Comparison of ENCODE assay signal across 10 mouse cellular contexts in the genomic region with DNA sequence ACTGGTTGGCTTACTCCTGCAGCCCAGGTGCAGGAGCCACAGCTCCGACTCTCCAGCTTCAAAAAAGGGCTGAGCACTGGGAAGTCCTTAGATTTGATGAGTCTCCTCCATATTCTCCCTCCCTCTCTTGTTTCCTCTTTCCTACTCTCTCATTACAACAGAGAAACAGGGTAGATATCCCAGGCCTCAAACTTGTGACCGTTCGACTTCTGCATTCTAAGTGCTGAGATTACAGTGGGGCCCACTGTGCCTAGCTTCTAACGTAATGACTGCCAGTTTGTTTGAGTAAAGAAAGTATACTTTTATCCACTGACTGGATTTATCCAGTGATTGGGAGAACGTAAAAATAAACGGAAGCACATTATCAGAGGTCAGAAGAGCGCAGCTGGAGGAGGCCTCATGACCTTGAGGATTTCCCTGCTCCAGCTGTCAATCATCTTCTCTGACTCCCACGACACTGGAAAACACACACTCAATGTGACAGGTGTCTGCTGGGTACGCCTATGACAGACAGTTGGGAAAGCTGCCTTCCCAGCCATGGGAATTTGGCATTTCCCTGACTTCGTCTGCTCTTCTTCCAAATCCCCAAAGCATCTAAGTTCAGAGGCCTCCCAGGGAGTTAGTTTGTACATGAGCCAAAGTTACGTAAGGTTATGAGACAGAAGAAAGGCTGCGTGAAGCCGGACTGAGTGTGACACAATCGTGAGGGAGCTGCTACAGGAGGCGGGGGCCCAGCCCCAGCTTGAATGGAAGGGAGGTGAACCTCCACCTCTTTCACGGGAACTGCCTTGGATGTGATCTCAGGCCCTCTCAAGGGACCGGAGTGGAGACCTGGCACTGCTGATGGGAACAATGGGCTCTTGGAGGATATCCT. TPM values are rescaled to one million over a fixed set of nuclear protein-coding genes. Genes with fewer than 3 reads are reported as not detected.
DNase-seq lines count a peak whose midpoint lies in the region; ATAC-seq lines count a peak whose summit lies in the region.
"Had no signal": no experiment of that assay in that cellular context is flagged by ENCODE, and none has a peak within 500 bp of the region (broad histone marks: within the 10 kb centered on the region; RNA-seq: fewer than 3 reads in every experiment).

No protein-coding gene starts in this region.

- H3K27ac ChIP-seq in kidney, embryonic 14.5 days (ENCODE audit: low read depth, low read length) = no peak overlapping the region
- no peak overlapping the region for H3K27ac ChIP-seq in kidney, embryonic 15.5 days
- H3K27ac ChIP-seq in limb, embryonic 10.5 days = no peak overlapping the region
- H3K27ac ChIP-seq: liver, embryonic 12.5 days had no signal

- H3K27me3 ChIP-seq in kidney, embryonic 14.5 days (ENCODE audit: control insufficient read depth, insufficient read depth, low read length) = no peaks in the 10 kb centered on the region
- H3K27me3 ChIP-seq in kidney, embryonic 15.5 days = no peaks in the 10 kb centered on the region
- H3K27me3 ChIP-seq in limb, embryonic 10.5 days (ENCODE audit: low read depth, poor library complexity, severe bottlenecking) = 0 out of 2 replicates have a peak, but pooled peaks cover 7% of the 10 kb centered on the region

- DNase-seq in kidney, adult 18-20 months = peak; percentile 7
- DNase-seq in brain, adult 2 months (ENCODE audit: low read depth, low spot score) = peak; percentile 4
- peak; percentile 20 for DNase-seq in ovary, postnatal 36 days (ENCODE audit: low spot score)
- DNase-seq in left cerebral cortex, adult 18-20 months (ENCODE audit: low spot score in 2 of 2) = no peak
- no peak for DNase-seq in limb, embryonic 10.5 days (ENCODE audit: low spot score)
- no peak for DNase-seq in left cerebral cortex, postnatal 25 days (ENCODE audit: low spot score in 2 of 2)

- ATAC-seq in kidney, embryonic 14.5 days (ENCODE audit: low FRiP score, low TSS enrichment) = no peak
- 0 out of 2 replicates have a peak, but pooled peaks have one; percentile 9 for ATAC-seq in kidney, embryonic 15.5 days (replicated peaks; ENCODE audit: low FRiP score)
- ATAC-seq: forebrain, embryonic 16.5 days; liver, embryonic 12.5 days had no signal

- H3K4me3 ChIP-seq in kidney, embryonic 14.5 days (ENCODE audit: low read length) = no peak overlapping the region
- H3K4me3 ChIP-seq in kidney, embryonic 15.5 days (replicated peaks) = no peak overlapping the region
- H3K4me3 ChIP-seq in limb, embryonic 10.5 days = no peak overlapping the region
- H3K4me3 ChIP-seq: liver, embryonic 12.5 days had no signal

- intact Hi-C loops in left cerebral cortex, postnatal 25 days (cut with DNase I) = no loop called here

- no peak overlapping the region for H3K4me2 ChIP-seq in kidney, embryonic 14.5 days (replicated peaks; ENCODE audit: low read depth, low read length)
- H3K4me2 ChIP-seq in kidney, embryonic 15.5 days = no peak overlapping the region
- H3K4me2 ChIP-seq: liver, embryonic 12.5 days had no signal

- no peak overlapping the region for H3K9ac ChIP-seq in kidney, embryonic 14.5 days (ENCODE audit: low read depth, low read length)
- no peak overlapping the region for H3K9ac ChIP-seq in kidney, embryonic 15.5 days
- H3K9ac ChIP-seq: liver, embryonic 12.5 days had no signal

- H3K36me3 ChIP-seq in kidney, embryonic 14.5 days (ENCODE audit: control insufficient read depth, insufficient read depth, low read length) = no peaks in the 10 kb centered on the region
- no peaks in the 10 kb centered on the region for H3K36me3 ChIP-seq in kidney, embryonic 15.5 days
- no peaks in the 10 kb centered on the region for H3K36me3 ChIP-seq in limb, embryonic 10.5 days
- H3K36me3 ChIP-seq: liver, embryonic 12.5 days had no signal

- WGBS in kidney, embryonic 14.5 days = 57% methylated on average over 17 of the region's 17 CpGs
- 58% methylated on average over 17 of the region's 17 CpGs for WGBS in kidney, embryonic 15.5 days
- 71% methylated on average over 17 of the region's 17 CpGs for WGBS in limb, embryonic 10.5 days

- peaks cover 14% of the 10 kb centered on the region; the same call in 1 of the 2 replicates for H3K4me1 ChIP-seq in kidney, embryonic 14.5 days (ENCODE audit: control insufficient read depth, insufficient read depth, low read length)
- H3K4me1 ChIP-seq in kidney, embryonic 15.5 days = peaks cover 18% of the 10 kb centered on the region
- H3K4me1 ChIP-seq in limb, embryonic 10.5 days = peaks cover 19% of the 10 kb centered on the region
- H3K4me1 ChIP-seq: liver, embryonic 12.5 days had no signal

- H3K9me3 ChIP-seq in kidney, embryonic 14.5 days (ENCODE audit: control insufficient read depth, low read length) = no peaks in the 10 kb centered on the region
- no peaks in the 10 kb centered on the region for H3K9me3 ChIP-seq in kidney, embryonic 15.5 days (replicated peaks)
- no peaks in the 10 kb centered on the region for H3K9me3 ChIP-seq in limb, embryonic 10.5 days (replicated peaks)
- H3K9me3 ChIP-seq: liver, embryonic 12.5 days had no signal

RNA-seq across cellular contexts. Expression of a gene that starts 31.2 kb away (rescaled TPM):
- polyA plus RNA-seq in kidney, embryonic 14.5 days (2014; fragmentation: Nextera tagmentation; extraction: Ambion mirVana) = 15.8 and 19.4 TPM in 2 replicates
- 19.8 and 20.4 TPM in 2 replicates for polyA plus RNA-seq in kidney, embryonic 15.5 days (2015; fragmentation: Nextera tagmentation; extraction: Ambion mirVana)
- total RNA-seq in left cerebral cortex, adult 18-20 months (2021) = under 1 TPM; 0.63 to 0.70 TPM
- 1.3 and 1.6 TPM in 2 replicates for polyA plus RNA-seq in limb, embryonic 10.5 days (2016; fragmentation: Nextera tagmentation; extraction: Ambion mirVana)
- 1 to 10 TPM; 1.3 to 1.6 TPM for total RNA-seq in left cerebral cortex, postnatal 25 days (2021)

Comparison
In these comparisons a context has a peak if more than half of its experiments do, and no peak if none do; other contexts are left out.
1. DNase-seq: peak in kidney, adult 18-20 months (single experiment), brain, adult 2 months (single experiment) and ovary, postnatal 36 days (single experiment); none in left cerebral cortex, adult 18-20 months (0 of 2), limb, embryonic 10.5 days (single experiment) and left cerebral cortex, postnatal 25 days (0 of 2).